Mouse (Mus musculus): ENCODE results near the gene Nprl3.

GRCm38 (mm10) chr11:32267964-32268363 is 457 bp upstream of the Nprl3 start:
- TF ChIP-seq CTCF (IDR thresholded peaks at IDR 0.05; ENCODE audit: borderline replicate concordance, insufficient read depth, low read depth, low read length) (no peak), POLR2A (IDR thresholded peaks at IDR 0.05; ENCODE audit: borderline replicate concordance, insufficient read depth, low read length) (no peak)

Data from cerebellum, adult 2 months (tissue).